Mouse (Mus musculus) cortical plate, adult 2 months (tissue): Measurements from ENCODE around the gene 1700001C19Rik. TPM values are rescaled to one million over a fixed set of nuclear protein-coding genes. Genes with fewer than 3 reads are reported as not detected.

Experiments
- H3K27ac ChIP-seq: fragments of 200-500 bp; 2 replicates; pipeline ENCODE4 v1.5.1; 2012; ENCODE audit warnings: low read length, control low read depth, inconsistent platforms; ENCODE audit not compliant: insufficient read depth
- H3K4me1 ChIP-seq: fragments of 200-500 bp; 2 replicates; pipeline ENCODE4 v1.6.1; 2011; ENCODE audit warnings: low read length; ENCODE audit not compliant: control insufficient read depth, insufficient read depth
- H3K4me3 ChIP-seq: fragments of 200-500 bp; 2 replicates; pipeline ENCODE4 v1.5.1; 2011; ENCODE audit warnings: mild to moderate bottlenecking, low read length, control low read depth; ENCODE audit not compliant: insufficient read depth
- CTCF ChIP-seq: fragments of 200-500 bp; IDR thresholded peaks from 2 replicates; pipeline ENCODE4 v1.5.1; 2011; ENCODE audit warnings: mild to moderate bottlenecking, control low read depth, low read length; ENCODE audit not compliant: insufficient read depth; ENCODE audit errors: extremely low read depth
- POLR2A ChIP-seq: fragments of 200-500 bp; IDR thresholded peaks from 2 replicates; pipeline ENCODE4 v1.6.1; 2011; ENCODE audit warnings: mild to moderate bottlenecking, low read length, control low read depth; ENCODE audit not compliant: insufficient read depth; ENCODE audit errors: extremely low read depth
- polyA plus RNA-seq: library from polyadenylated mRNA; depleted of rRNA; stranded (reverse); fragments of >200 nt; gene quantifications from 2 replicates; pipeline ENCODE4 v1.2.3, GENCODE M21; 2012; rRNA removed

1700001C19Rik gene
- 0.21 and 0.33 TPM in 2 replicates for polyA plus RNA-seq

- no peak within 1 kb of the TSS for H3K27ac ChIP-seq
- H3K4me3 ChIP-seq = peak within 1 kb of the TSS; percentile 29; the same call in 1 of the 2 replicates
- no peaks in the 10 kb centered on the region for H3K4me1 ChIP-seq
- TF ChIP-seq CTCF = no peak
- TF ChIP-seq POLR2A = no peak
Observed at GRCm38 (mm10) chr17:47436907-47437547, at the start of gene 1700001C19Rik. 1700001C19Rik (minus strand) TSS chr17:47437376.

DNA sequence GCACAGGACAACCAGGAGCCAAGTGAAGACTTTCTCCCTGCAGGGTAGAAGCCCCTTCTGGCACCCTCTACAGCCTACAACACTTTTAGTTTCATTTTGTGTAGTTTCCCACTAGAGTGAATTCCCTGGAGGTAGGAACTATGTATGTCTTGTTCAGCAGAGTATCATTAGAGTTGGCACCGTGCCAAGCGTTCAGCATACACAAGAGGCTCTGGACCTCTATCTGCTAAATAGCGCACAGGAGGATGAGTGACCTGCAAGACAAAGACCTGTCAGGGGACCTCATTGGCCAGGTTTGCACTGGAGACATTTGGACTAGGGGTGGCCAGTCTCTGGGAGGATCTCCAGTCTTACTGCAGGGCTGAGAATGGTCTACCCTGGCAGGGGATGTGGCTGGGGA lies 48.6 kb upstream of the 1700001C19Rik start:
- H3K4me1 ChIP-seq = 0 out of 2 replicates have a peak, but pooled peaks cover 1% of the 10 kb centered on the region
- no peak overlapping the region for H3K27ac ChIP-seq
- no peak for TF ChIP-seq POLR2A
- TF ChIP-seq CTCF = no peak
- no peak overlapping the region for H3K4me3 ChIP-seq

DNA sequence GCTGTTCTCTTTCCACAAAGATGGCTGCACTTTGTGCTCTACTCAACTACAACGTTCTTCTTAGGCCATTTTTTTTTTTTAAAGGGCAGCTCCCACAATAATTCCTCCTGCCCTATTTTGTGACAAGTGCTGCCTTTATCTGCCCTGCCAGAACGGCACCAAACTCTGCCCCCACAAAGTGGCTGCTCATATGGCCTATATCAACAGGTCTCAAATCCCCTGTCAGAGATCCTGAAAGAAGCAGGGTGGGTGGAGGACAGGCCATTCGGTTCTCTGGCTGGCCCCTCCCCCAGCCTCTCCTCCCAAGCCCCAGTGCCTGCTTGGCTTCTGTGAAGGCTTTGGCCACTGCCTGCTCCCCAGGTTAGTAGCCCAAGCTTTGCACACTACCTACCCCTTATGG lies 47.8 kb upstream of the 1700001C19Rik start:
- Histone ChIP-seq H3K4me3 (no peak overlapping the region), H3K4me1 (0 out of 2 replicates have a peak, but pooled peaks cover 1% of the 10 kb centered on the region), H3K27ac (no peak overlapping the region)
- TF ChIP-seq POLR2A = no peak
- TF ChIP-seq CTCF = no peak

DNA sequence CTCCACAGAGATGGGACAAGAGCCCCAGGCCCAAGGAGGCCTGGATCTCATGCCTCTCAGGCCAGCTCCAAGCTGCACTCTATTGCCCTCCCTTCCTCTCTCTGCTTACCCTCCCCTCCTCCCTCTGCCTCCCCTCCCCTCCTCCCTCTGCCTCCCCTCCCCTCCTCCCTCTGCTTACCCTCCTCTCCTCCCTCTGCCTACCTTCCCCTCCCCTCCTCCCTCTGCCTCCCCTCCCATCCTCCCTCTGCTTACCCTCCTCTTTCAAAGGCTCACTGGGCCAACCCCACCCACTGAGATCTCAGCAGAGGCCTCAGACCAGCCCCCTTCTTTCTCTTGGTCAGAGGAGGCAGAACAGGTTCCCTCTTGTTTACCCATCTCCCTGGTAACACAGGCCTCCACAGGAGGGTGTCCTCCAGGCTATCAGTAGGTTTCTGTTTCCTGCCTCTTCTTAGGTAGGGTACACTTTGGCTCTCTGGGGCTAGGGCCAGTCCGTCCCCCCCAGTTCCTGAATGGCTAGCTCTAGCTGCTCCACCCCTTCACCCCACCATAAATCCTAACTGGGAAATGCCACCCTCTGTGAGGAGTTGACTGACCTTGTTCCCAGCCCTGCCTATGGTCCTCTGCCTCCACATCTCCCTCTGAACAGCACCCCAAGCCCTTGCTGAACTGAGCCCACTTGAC lies 47.2 kb upstream of the 1700001C19Rik start:
- H3K27ac ChIP-seq = no peak overlapping the region
- no peak overlapping the region for H3K4me3 ChIP-seq
- 0 out of 2 replicates have a peak, but pooled peaks cover 1% of the 10 kb centered on the region for H3K4me1 ChIP-seq
- no peak for TF ChIP-seq CTCF
- TF ChIP-seq POLR2A = no peak

- Histone ChIP-seq H3K4me1 (0 out of 2 replicates have a peak, but pooled peaks cover 1% of the 10 kb centered on the region), H3K4me3 (no peak overlapping the region), H3K27ac (no peak overlapping the region)
- TF ChIP-seq CTCF (peak; percentile 65), POLR2A (no peak)
Observed at GRCm38 (mm10) chr17:47482401-47482800, 45.2 kb upstream of the 1700001C19Rik start.

GRCm38 (mm10) chr17:47479887-47480286 lies 42.7 kb upstream of the 1700001C19Rik start:
- TF ChIP-seq POLR2A (no peak), CTCF (no peak)

GRCm38 (mm10) chr17:47475714-47476113 lies 38.5 kb upstream of the 1700001C19Rik start:
- Histone ChIP-seq H3K4me3 (no peak overlapping the region), H3K4me1 (no peaks in the 10 kb centered on the region), H3K27ac (no peak overlapping the region)
- no peak for TF ChIP-seq POLR2A
- TF ChIP-seq CTCF = peak; percentile 19; the same call in 1 of the 2 replicates

More at GRCm38 (mm10) chr17:47479887-47480286, 42.7 kb upstream of the 1700001C19Rik start:
- no peak overlapping the region for H3K27ac ChIP-seq
- H3K4me1 ChIP-seq = 0 out of 2 replicates have a peak, but pooled peaks cover 1% of the 10 kb centered on the region
- H3K4me3 ChIP-seq = no peak overlapping the region

DNA sequence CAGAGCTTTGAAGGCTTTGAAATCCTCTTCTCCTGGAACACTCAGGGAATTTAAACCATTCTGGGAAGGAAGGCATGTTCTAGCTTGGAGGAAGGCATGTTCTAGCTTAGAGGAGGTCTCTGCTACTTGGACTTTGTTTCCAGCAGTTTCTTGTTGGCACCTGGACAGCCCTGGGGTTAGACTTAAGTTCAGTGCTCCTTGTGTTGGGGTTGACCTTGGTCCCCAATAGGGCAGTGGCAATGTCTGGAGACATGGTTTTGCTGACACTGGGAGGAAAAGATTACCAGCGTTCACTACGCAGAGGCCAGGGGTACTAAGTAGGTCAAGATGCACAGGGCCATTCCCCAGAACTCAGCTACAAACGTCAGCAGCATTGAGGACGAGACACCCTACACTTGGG lies 38.0 kb upstream of the 1700001C19Rik start:
- no peak for TF ChIP-seq CTCF
- TF ChIP-seq POLR2A = no peak
- Histone ChIP-seq H3K4me3 (no peak overlapping the region), H3K27ac (no peak overlapping the region), H3K4me1 (no peaks in the 10 kb centered on the region)

- H3K27ac ChIP-seq = no peak overlapping the region
- no peak overlapping the region for H3K4me3 ChIP-seq
- TF ChIP-seq CTCF = no peak
- no peak for TF ChIP-seq POLR2A
- no peaks in the 10 kb centered on the region for H3K4me1 ChIP-seq
Observed at GRCm38 (mm10) chr17:47474250-47474649, 37.1 kb upstream of the 1700001C19Rik start.
